Mouse (Mus musculus) ovary, postnatal 14 days (tissue): ENCODE measurements around the gene Abcc5.
A peak's percentile ranks its signal among the peaks of the same experiment; 100 is the strongest.

ENCODE experiments used
- DNase-seq: peaks from one replicate; pipeline ENCODE4 v3.0.0; 2022; ENCODE audit warnings: low spot score

The Abcc5 gene

GRCm38 (mm10) chr16:20359643-20360295, 66.4 kb downstream of the Abcc5 start:
- DNase-seq, result no peak

DNA sequence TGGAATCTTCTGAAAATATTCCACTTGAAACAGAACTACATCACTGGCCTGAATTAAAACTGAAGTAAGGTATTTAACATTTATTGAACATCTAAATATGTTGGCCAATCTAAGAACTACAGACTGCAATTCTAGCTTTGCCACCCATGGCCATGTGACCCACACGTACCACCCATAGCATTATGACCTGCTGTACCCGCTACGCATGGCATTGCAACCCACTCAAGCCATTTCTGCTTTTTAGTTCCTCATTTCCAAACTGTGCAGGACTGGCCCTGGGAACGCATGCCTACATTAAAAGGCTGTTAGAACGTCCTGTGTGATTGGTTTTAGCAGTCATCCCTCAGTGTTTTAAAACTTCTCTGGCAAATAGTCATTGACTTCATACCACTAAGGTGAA, 68.4 kb downstream of the Abcc5 start:
- no peak for DNase-seq

DNA sequence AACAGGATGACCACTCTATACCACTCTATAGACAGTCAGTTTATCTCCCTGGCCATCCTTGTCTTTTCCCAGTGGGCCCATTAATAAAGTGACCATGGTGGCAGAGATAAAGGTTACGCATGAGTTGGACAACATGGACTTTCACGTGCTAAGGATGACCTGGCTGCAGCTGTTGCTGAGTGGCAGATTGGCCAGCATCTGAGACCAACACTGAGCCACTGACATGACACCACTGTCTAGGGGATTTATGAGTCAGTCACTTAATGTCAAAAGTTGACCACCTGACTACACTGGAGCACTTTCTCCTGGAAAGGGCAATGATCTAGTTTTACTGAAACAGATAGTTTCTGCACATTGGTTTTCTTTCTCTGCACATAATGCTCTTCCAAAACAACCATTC, 71.4 kb downstream of the Abcc5 start:
- no peak for DNase-seq

GRCm38 (mm10) chr16:20354011-20354410, 72.2 kb downstream of the Abcc5 start:
- no peak for DNase-seq

- no peak for DNase-seq
Observed at GRCm38 (mm10) chr16:20345464-20345863, 80.7 kb downstream of the Abcc5 start.

DNA sequence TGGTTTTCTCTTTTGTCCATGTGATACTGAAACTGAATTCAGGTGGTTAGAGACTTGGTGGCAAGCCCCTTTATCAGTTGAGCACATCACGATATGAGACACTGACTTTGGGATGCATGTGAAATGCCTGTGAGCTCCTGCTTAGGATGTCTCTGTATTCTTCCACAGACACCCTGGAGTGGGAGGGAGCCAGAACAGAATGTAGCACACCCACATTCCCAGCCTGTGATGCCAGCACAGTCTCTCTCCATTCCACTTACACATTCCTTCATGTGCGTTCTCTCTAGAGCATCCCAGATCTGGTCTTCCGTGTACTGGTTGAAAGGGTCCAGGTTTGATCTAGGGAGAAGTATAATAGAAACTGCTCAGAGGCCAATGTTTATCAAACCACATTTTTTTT, 87.6 kb downstream of the Abcc5 start:
- DNase-seq, result no peak

DNA sequence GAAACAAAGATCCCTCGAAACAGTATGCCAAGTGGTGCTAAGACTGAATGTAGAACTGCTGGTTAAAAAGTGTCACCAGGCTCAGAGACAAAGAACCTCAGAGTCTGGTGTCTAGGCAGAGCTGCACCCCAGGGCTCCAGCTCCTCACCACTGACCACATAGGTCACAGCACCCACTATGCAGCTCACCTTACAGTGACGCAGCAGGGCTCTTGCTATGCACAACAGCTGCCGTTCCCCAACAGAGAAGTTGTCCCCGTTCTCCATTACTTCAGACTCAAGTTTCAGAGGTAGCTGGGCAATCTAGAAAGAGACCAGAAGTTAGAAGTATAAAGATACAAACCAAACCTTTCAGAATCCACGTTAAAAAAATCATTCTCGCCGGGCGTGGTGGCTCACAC, 91.3 kb downstream of the Abcc5 start:
- no peak for DNase-seq

GRCm38 (mm10) chr16:20328306-20328705, 97.9 kb downstream of the Abcc5 start:
- DNase-seq, result no peak

DNA sequence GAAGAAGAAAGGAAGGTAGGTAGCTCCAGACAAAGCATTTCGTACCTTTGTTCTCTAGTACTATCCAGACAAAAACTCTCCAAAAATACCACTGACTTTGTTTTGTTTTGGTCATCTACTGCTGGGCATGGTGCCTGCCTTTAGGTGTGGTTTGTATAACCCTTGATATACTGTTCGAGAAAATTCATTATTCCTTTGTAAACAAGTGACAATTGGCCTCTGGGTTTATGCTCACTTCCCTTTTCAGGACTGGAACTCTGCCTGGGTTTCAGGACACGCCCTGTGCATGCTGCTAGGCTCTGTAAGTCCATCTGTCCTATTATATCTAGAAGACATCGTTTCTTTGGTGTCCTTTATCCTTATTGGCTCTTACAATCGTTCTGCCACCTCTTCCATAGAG, 100.9 kb downstream of the Abcc5 start, which contains the start of gene Cyp2ab1:
Gene Cyp2ab1 (minus strand): TSS at position 119 of the 400 bp plus-strand sequence.
- no peak for DNase-seq

DNA sequence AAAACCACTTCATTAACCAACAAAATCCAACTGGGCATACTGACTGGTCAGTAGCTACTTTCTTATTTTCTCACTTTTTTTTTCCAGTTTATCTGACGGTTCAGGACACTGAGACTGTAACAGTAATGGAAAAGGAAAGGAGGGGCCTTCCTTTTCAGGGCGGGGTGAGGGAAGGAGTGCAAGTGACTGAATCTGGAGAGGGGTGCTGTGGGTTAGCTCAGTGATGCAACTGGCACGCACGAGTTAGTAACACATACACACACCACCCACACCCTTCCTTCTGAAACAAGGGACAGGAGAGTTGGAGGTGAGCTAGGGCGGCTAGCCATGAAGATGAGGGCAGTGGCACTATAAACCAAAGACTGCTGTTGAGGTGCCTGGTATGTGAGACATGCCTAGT, 102.3 kb downstream of the Abcc5 start:
- no peak for DNase-seq

- no peak for DNase-seq
Observed at GRCm38 (mm10) chr16:20322274-20322673, 103.9 kb downstream of the Abcc5 start.

GRCm38 (mm10) chr16:20316770-20317169, 109.4 kb downstream of the Abcc5 start:
- DNase-seq, result no peak

DNA sequence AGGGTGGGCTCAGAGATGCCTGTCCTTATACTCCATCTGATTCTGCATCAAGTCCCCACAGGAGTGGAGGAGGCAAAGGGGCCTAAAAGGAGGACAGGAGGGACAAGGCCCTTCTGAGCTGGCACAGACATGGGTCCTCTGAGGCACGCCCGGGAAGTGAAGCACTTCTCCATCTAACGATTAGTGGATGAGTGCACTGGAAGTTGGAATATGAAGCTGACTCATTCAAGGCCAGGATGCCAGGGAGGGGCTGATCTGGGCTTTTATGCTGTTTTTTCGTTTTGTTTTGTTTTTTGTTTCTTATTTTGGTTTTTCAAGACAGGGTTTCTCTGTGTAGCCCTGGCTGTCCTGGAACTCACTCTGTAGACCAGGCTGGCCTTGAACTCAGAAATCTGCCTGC, 110.9 kb downstream of the Abcc5 start:
- DNase-seq, result no peak

- no peak for DNase-seq
Observed at GRCm38 (mm10) chr16:20312272-20312671, 113.9 kb downstream of the Abcc5 start.

DNA sequence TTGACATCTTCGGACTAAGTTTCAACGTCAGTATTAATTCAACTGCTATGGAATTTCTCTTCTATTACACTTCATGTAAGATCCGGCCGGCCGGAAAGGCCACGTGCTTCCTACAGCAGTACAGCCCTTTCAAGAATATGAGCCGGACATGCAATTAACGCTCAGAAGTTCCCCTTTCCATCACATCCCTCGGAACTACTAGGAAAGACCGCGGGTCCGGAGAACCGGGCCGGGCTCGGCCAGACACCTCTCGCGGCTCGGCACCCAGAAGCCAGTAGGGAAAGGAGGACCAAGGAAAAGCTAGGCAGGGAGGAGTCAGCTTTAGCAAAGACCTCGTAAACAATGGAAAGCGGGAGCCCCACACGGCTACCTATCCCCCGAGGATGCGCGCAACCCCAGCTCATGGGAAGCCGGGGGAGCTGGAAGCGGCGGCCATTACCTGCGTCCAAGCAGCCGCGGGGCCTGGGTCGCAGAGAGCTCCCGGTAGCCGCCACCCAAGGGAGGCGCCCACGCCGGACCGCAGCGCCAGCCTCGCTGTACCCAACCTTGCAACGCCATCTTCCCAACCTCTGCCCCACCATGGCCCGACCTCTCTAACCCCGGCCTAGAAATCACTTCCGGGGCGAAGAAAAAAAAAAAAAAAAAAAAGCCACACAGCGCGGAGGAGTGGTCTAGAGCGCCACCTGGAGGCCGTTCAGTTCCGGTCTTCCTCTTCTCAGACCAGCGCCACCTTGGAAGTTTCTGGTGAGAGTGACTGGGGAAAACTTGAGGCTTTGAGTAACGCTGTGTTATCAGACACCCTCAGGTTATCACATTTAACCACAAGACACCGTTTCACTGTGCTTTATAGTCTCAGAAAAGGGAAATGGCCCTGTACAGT, 124.2 kb downstream of the Abcc5 start, which contains the start of gene Parl:
Gene Parl (minus strand): TSS at position 618 of the 880 bp plus-strand sequence.
- DNase-seq, result peak; percentile 73

DNA sequence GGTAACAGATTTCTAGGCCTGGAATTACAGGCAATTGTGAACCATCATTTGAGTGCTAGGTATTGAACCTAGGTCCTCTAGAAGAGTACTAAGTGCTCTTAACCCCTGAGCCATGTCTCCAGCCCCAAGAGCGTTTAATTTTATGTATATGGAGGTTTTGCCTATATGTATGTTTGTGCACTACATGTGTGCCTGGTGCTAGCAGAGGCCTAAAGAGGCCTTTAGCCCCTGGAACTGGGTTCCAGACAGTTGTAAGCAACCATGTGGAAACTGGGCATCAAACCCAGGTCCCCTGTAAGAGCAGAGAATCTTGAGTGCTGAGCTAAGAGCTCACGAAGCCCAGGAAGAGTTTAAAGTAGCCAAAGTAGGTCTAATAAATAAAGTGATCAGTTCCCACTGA, 126.1 kb downstream of the Abcc5 start:
- DNase-seq, result no peak
